Mouse (Mus musculus) large intestine, adult 2 months (tissue): ENCODE data around the gene Cmtm7. TPM values are rescaled to one million over a fixed set of nuclear protein-coding genes. Genes with fewer than 3 reads are reported as not detected.
"Not testable (repeated sequence)": the region's sequence is repeated elsewhere in the genome, so short reads cannot be mapped to it uniquely, and the experiment has no call there.

Source experiments
- DNase-seq: peaks from one replicate; pipeline ENCODE4 v3.0.0-alpha.2; 2012; ENCODE audit warnings: low read depth, low spot score
- WGBS: fragments of 180-500 bp; shearing (Covaris S2); methylation state at CpG from one replicate; pipeline ENCODE4 v1.1.7; 2018; 5-methylcytosine and 5-hydroxymethylcytosine counted together
- polyA plus RNA-seq: library from polyadenylated mRNA; depleted of rRNA; stranded (reverse); fragments of >200 nt; gene quantifications from 2 replicates; pipeline ENCODE4 v1.2.3, GENCODE M21; 2012; rRNA removed

Cmtm7 gene
- polyA plus RNA-seq, 1 experiment, result 77.1 TPM

GRCm38 (mm10) chr9:114731871-114732682 lies 49.6 kb downstream of the Cmtm7 start:
- no peak for DNase-seq
- WGBS, result 17% methylated on average over 12 of the region's 12 CpGs

GRCm38 (mm10) chr9:114731011-114731755 lies 50.5 kb downstream of the Cmtm7 start, which contains the start of gene Cmtm6:
TSS of gene Cmtm6 (plus strand) at chr9:114731116.
- under 1% methylated on average over 53 of the region's 53 CpGs for WGBS
- DNase-seq, result peak; percentile 90

- DNase-seq, result no peak
Measured at GRCm38 (mm10) chr9:114729911-114730805, 51.5 kb downstream of the Cmtm7 start.

GRCm38 (mm10) chr9:114728432-114728831 lies 53.2 kb downstream of the Cmtm7 start:
- 8% methylated on average over 2 of the region's 2 CpGs for WGBS
- DNase-seq, result not testable (repeated sequence)

More at GRCm38 (mm10) chr9:114729911-114730805, 51.5 kb downstream of the Cmtm7 start:
- 18% methylated on average over 29 of the region's 30 CpGs for WGBS

GRCm38 (mm10) chr9:114727315-114727714 lies 54.3 kb downstream of the Cmtm7 start:
- no peak for DNase-seq
- WGBS, result 4% methylated on average over 3 of the region's 3 CpGs

- 79% methylated on average over 18 of the region's 18 CpGs for WGBS
- DNase-seq, result no peak
Measured at GRCm38 (mm10) chr9:114716677-114717331, 64.9 kb downstream of the Cmtm7 start.

GRCm38 (mm10) chr9:114713481-114713880 lies 68.2 kb downstream of the Cmtm7 start:
- DNase-seq, result no peak

GRCm38 (mm10) chr9:114710345-114710744 lies 71.3 kb downstream of the Cmtm7 start:
- DNase-seq, result no peak
- WGBS, result 80% methylated on average over 7 of the region's 7 CpGs

More at GRCm38 (mm10) chr9:114713481-114713880, 68.2 kb downstream of the Cmtm7 start:
- WGBS, result 93% methylated on average over 7 of the region's 7 CpGs

GRCm38 (mm10) chr9:114707805-114708204 lies 73.9 kb downstream of the Cmtm7 start:
- WGBS, result 96% methylated on average over 4 of the region's 4 CpGs
- no peak for DNase-seq

Other genes starting within 250 kb of the Cmtm7 start
- 0.01 TPM in 1 of 2 replicates, not detected in the other for gene Trim71, start 217.5 kb downstream of the Cmtm7 start, polyA plus RNA-seq
- gene Cnot10, start 141.7 kb downstream of the Cmtm7 start, polyA plus RNA-seq, result 20.5 and 25.3 TPM in 2 replicates
- 15.3 and 24.2 TPM in 2 replicates for gene Dync1li1, start 93.1 kb downstream of the Cmtm7 start, polyA plus RNA-seq
- gene Cmtm6, start 50.7 kb downstream of the Cmtm7 start, polyA plus RNA-seq, result 57.7 and 78.7 TPM in 2 replicates
- 2.3 and 2.4 TPM in 2 replicates for gene Cmtm8, start 62.3 kb upstream of the Cmtm7 start, polyA plus RNA-seq
- 29.5 and 46.9 TPM in 2 replicates for gene Gpd1l, start 152.1 kb upstream of the Cmtm7 start, polyA plus RNA-seq
- 13.2 and 17.5 TPM in 2 replicates for gene Osbpl10, start 196.7 kb upstream of the Cmtm7 start, polyA plus RNA-seq
- gene Rps27rt, start 200.9 kb upstream of the Cmtm7 start, polyA plus RNA-seq, result 97.7 and 129 TPM in 2 replicates